Mouse (Mus musculus) CH12.LX (cell line): ENCODE results near the gene Gpr146. TPM values are rescaled to one million over a fixed set of nuclear protein-coding genes. Genes with fewer than 3 reads are reported as not detected.

Source experiments
- DNase-seq: peaks from one replicate; pipeline ENCODE4 v3.0.0-alpha.2; 2013; ENCODE audit errors: extremely low read depth
- H3K27ac ChIP-seq: 2 replicates; pipeline ENCODE4 v1.5.1; 2012; ENCODE audit warnings: low read depth, mild to moderate bottlenecking, control low read depth, moderate library complexity; ENCODE audit not compliant: insufficient read depth
- H3K27me3 ChIP-seq: replicated peaks from 2 replicates; pipeline ENCODE3; 2012; ENCODE audit warnings: inconsistent platforms
- H3K36me3 ChIP-seq, 2 experiments: replicated peaks in 1 of 2; 2 replicates each; pipeline versions ENCODE3 to v1.6.1; 2012; ENCODE audit warnings: inconsistent platforms in 1 of 2, low read length in 1 of 2, mild to moderate bottlenecking in 1 of 2, mixed read lengths in 1 of 2, moderate library complexity in 1 of 2; ENCODE audit not compliant: control insufficient read depth in 1 of 2, insufficient read depth in 1 of 2
- H3K4me1 ChIP-seq, 2 experiments: 2 replicates each; pipeline ENCODE4 v1.6.1; 2012; ENCODE audit warnings: inconsistent platforms in 1 of 2, moderate library complexity in 1 of 2; ENCODE audit not compliant: insufficient read depth in 2 of 2, control insufficient read depth in 1 of 2
- H3K4me2 ChIP-seq: 2 replicates; pipeline ENCODE4 v1.6.1; 2012; ENCODE audit warnings: low read depth, mild to moderate bottlenecking, control low read depth; ENCODE audit not compliant: poor library complexity, insufficient read depth, severe bottlenecking
- H3K4me3 ChIP-seq, 3 experiments: fragments of 150-350 bp in 1 of 3; sonication (generic) in 1 of 3; replicated peaks in 1 of 3; 2 replicates each; pipeline versions ENCODE3 to v1.5.1; 2011 to 2012; ENCODE audit warnings: low read depth in 2 of 3, low read length in 2 of 3, mild to moderate bottlenecking in 2 of 3, moderate library complexity in 2 of 3, control low read depth in 1 of 3, improper control_type of control experiment in 1 of 3, inconsistent platforms in 1 of 3, mixed read lengths in 1 of 3; ENCODE audit not compliant: poor library complexity in 1 of 3
- H3K79me2 ChIP-seq: replicated peaks from 2 replicates; pipeline ENCODE4 v1.6.1; 2012; ENCODE audit warnings: mild to moderate bottlenecking, moderate library complexity; ENCODE audit not compliant: control insufficient read depth, poor library complexity, insufficient read depth, severe bottlenecking; ENCODE audit errors: extremely low read depth
- H3K9ac ChIP-seq: 2 replicates; pipeline ENCODE4 v1.6.1; 2012; ENCODE audit warnings: low read depth, mild to moderate bottlenecking, control low read depth, moderate library complexity; ENCODE audit not compliant: insufficient read depth
- H3K9me3 ChIP-seq: replicated peaks from 2 replicates; pipeline ENCODE3; 2012; ENCODE audit warnings: low read length, inconsistent platforms, mixed read lengths
- BHLHE40 ChIP-seq: IDR thresholded peaks from 2 replicates; pipeline ENCODE4 v1.6.1; 2011; ENCODE audit warnings: mild to moderate bottlenecking, low read depth, low read length, improper control_type of control experiment
- IRF4 ChIP-seq: IDR thresholded peaks from 2 replicates; pipeline ENCODE4 v1.6.1; 2014; ENCODE audit warnings: low read depth, mild to moderate bottlenecking, inconsistent platforms, low read length, improper control_type of control experiment
- MAX ChIP-seq: IDR thresholded peaks from 2 replicates; pipeline ENCODE4 v1.6.1; 2011; ENCODE audit warnings: low read length, improper control_type of control experiment
- MXI1 ChIP-seq: IDR thresholded peaks from 2 replicates; pipeline ENCODE4 v1.6.1; 2011; ENCODE audit warnings: mild to moderate bottlenecking, low read depth, low read length, improper control_type of control experiment
- NRF1 ChIP-seq: IDR thresholded peaks from 2 replicates; pipeline ENCODE4 v1.6.1; 2014; ENCODE audit warnings: low read depth, mild to moderate bottlenecking, inconsistent platforms, low read length, improper control_type of control experiment, moderate library complexity
- RCOR1 ChIP-seq: conservative IDR thresholded peaks from 2 replicates; pipeline ENCODE4 v1.6.1; 2012; ENCODE audit warnings: low read depth, mild to moderate bottlenecking, inconsistent platforms, low read length, improper control_type of control experiment
- dilution Hi-C: fragments of 300-500 bp; cut with MboI; formaldehyde crosslinking; loops from 2 replicates; pipeline ENCODE4 v1.14.3; 2020; ENCODE audit warnings: low sequenced_read_pairs; ENCODE audit not compliant: extremely low pct_unique_long_range_greater_than_20kb, extremely low pct_ligation_motif_present
- in situ Hi-C: fragments of 300-500 bp; cut with MboI; formaldehyde crosslinking; loops from 3 replicates; pipeline ENCODE4 v1.14.3; 2019; ENCODE audit warnings: low sequenced_read_pairs, low pct_ligation_motif_present, low pct_unique_long_range_greater_than_20kb, mixed read lengths
- polyA plus RNA-seq: library from polyadenylated mRNA; unstranded; fragments of >175 nt; gene quantifications from 2 replicates; pipeline ENCODE4 v1.2.1, GENCODE M21; 2012; ENCODE audit warnings: low read depth; ENCODE audit not compliant: insufficient read length
- total RNA-seq, 2 experiments: library from RNA; depleted of rRNA; stranded (reverse); fragments of 300-350 nt in 1 of 2; fragments of >200 nt in 1 of 2; gene quantifications; 2 replicates each; pipeline ENCODE4 v1.2.3; 2012 to 2014

The Gpr146 gene
- total and polyA plus RNA-seq, 3 experiments, result 0.13 TPM; not detected in 2

- dilution Hi-C loops, result no loop called here
- no peak for DNase-seq
- Histone ChIP-seq H3K79me2 (no peaks in the 10 kb centered on the region), H3K9ac (no peak overlapping the region), H3K4me3 (no peak overlapping the region), H3K27ac (no peak overlapping the region), H3K9me3 (no peaks in the 10 kb centered on the region), H3K36me3 (peaks cover 0 to 69% of the 10 kb centered on the region in 2 experiments), H3K27me3 (no peaks in the 10 kb centered on the region), H3K4me2 (no peak overlapping the region), H3K4me1 (peaks cover 4 to 12% of the 10 kb centered on the region in 2 experiments; a peak in 3 of 4 replicates)
- TF ChIP-seq NRF1 (no peak), MXI1 (no peak), RCOR1 (no peak), BHLHE40 (no peak), MAX (no peak), IRF4 (no peak)
- in situ Hi-C loops, result no loop called here
These were observed 67.8 kb downstream of the Gpr146 start for GRCm38 (mm10) chr5:139445258-139445657.

Other genes with a start within 250 kb of the Gpr146 start
- gene Prkar1b, start 227.7 kb upstream of the Gpr146 start, total RNA-seq (2012; rRNA removed), result not detected in 2 replicates
- gene Prkar1b, start 227.7 kb upstream of the Gpr146 start, total RNA-seq (2014; rRNA removed), result not detected in 2 replicates
- not detected in 2 replicates for gene Prkar1b, start 227.7 kb upstream of the Gpr146 start, polyA plus RNA-seq
- gene Dnaaf5, start 227.5 kb upstream of the Gpr146 start, total RNA-seq (2012; rRNA removed), result 17.6 and 21.7 TPM in 2 replicates
- 13.8 and 17.9 TPM in 2 replicates for gene Dnaaf5, start 227.5 kb upstream of the Gpr146 start, total RNA-seq (2014; rRNA removed)
- gene Dnaaf5, start 227.5 kb upstream of the Gpr146 start, polyA plus RNA-seq, result 22.9 and 25.2 TPM in 2 replicates
- gene Sun1, start 177.1 kb upstream of the Gpr146 start, total RNA-seq (2012; rRNA removed), result 16.7 and 18.5 TPM in 2 replicates
- gene Sun1, start 177.1 kb upstream of the Gpr146 start, total RNA-seq (2014; rRNA removed), result 12.2 and 12.9 TPM in 2 replicates
- 8.7 and 10.1 TPM in 2 replicates for gene Sun1, start 177.1 kb upstream of the Gpr146 start, polyA plus RNA-seq
- gene Get4, start 125.4 kb upstream of the Gpr146 start, total RNA-seq (2012; rRNA removed), result 91.4 and 93.9 TPM in 2 replicates
- gene Get4, start 125.4 kb upstream of the Gpr146 start, total RNA-seq (2014; rRNA removed), result 96.4 and 103 TPM in 2 replicates
- gene Get4, start 125.4 kb upstream of the Gpr146 start, polyA plus RNA-seq, result 140 and 164 TPM in 2 replicates
- gene Adap1, start 52.1 kb upstream of the Gpr146 start, total RNA-seq (2012; rRNA removed), result 73.2 and 93.9 TPM in 2 replicates
- 53.9 and 55.3 TPM in 2 replicates for gene Adap1, start 52.1 kb upstream of the Gpr146 start, total RNA-seq (2014; rRNA removed)
- gene Adap1, start 52.1 kb upstream of the Gpr146 start, polyA plus RNA-seq, result 61.8 and 70.7 TPM in 2 replicates
- gene Cox19, start 26.3 kb upstream of the Gpr146 start, total RNA-seq (2012; rRNA removed), result 30.1 and 38.8 TPM in 2 replicates
- 32.1 and 32.3 TPM in 2 replicates for gene Cox19, start 26.3 kb upstream of the Gpr146 start, total RNA-seq (2014; rRNA removed)
- 70.1 and 74.0 TPM in 2 replicates for gene Cox19, start 26.3 kb upstream of the Gpr146 start, polyA plus RNA-seq
- not detected in 2 replicates for gene Cyp2w1, start 25.1 kb upstream of the Gpr146 start, total RNA-seq (2012; rRNA removed)
- not detected in 2 replicates for gene Cyp2w1, start 25.1 kb upstream of the Gpr146 start, total RNA-seq (2014; rRNA removed)
- not detected in 2 replicates for gene Cyp2w1, start 25.1 kb upstream of the Gpr146 start, polyA plus RNA-seq
- gene C130050O18Rik, start 27.6 kb downstream of the Gpr146 start, total RNA-seq (2012; rRNA removed), result 0.17 TPM in 1 of 2 replicates, not detected in the other
- 0.15 TPM in 1 of 2 replicates, not detected in the other for gene C130050O18Rik, start 27.6 kb downstream of the Gpr146 start, total RNA-seq (2014; rRNA removed)
- 0.53 and 0.54 TPM in 2 replicates for gene C130050O18Rik, start 27.6 kb downstream of the Gpr146 start, polyA plus RNA-seq
- gene Gper1, start 45.5 kb downstream of the Gpr146 start, total RNA-seq (2012; rRNA removed), result 0.08 and 0.13 TPM in 2 replicates
- gene Gper1, start 45.5 kb downstream of the Gpr146 start, total RNA-seq (2014; rRNA removed), result not detected in 2 replicates
- not detected in 2 replicates for gene Gper1, start 45.5 kb downstream of the Gpr146 start, polyA plus RNA-seq
- 46.9 and 58.7 TPM in 2 replicates for gene 3110082I17Rik, start 82.8 kb downstream of the Gpr146 start, total RNA-seq (2012; rRNA removed)
- gene 3110082I17Rik, start 82.8 kb downstream of the Gpr146 start, total RNA-seq (2014; rRNA removed), result 37.5 and 41.2 TPM in 2 replicates
- gene 3110082I17Rik, start 82.8 kb downstream of the Gpr146 start, polyA plus RNA-seq, result 100.0 and 122 TPM in 2 replicates
- 5.8 and 9.8 TPM in 2 replicates for gene Zfand2a, start 106.9 kb downstream of the Gpr146 start, total RNA-seq (2012; rRNA removed)
- 9.2 and 10.0 TPM in 2 replicates for gene Zfand2a, start 106.9 kb downstream of the Gpr146 start, total RNA-seq (2014; rRNA removed)
- gene Zfand2a, start 106.9 kb downstream of the Gpr146 start, polyA plus RNA-seq, result 10.6 and 13.4 TPM in 2 replicates
- not detected in 2 replicates for gene Uncx, start 165.8 kb downstream of the Gpr146 start, total RNA-seq (2012; rRNA removed)
- gene Uncx, start 165.8 kb downstream of the Gpr146 start, total RNA-seq (2014; rRNA removed), result not detected in 2 replicates
- not detected in 2 replicates for gene Uncx, start 165.8 kb downstream of the Gpr146 start, polyA plus RNA-seq